Mouse (Mus musculus): ENCODE measurements around the gene Disc1. TPM values are rescaled to one million over a fixed set of nuclear protein-coding genes. Genes with fewer than 3 reads are reported as not detected.

The Disc1 gene
- total and polyA plus RNA-seq, 3 experiments: not detected

GRCm38 (mm10) chr8:125074141-125074540 is 20.1 kb downstream of the Disc1 start (continued):
- no peak for TF ChIP-seq POLR2AphosphoS2 (IDR thresholded peaks at IDR 0.05; ENCODE audit: low read depth, low read length)

DNA sequence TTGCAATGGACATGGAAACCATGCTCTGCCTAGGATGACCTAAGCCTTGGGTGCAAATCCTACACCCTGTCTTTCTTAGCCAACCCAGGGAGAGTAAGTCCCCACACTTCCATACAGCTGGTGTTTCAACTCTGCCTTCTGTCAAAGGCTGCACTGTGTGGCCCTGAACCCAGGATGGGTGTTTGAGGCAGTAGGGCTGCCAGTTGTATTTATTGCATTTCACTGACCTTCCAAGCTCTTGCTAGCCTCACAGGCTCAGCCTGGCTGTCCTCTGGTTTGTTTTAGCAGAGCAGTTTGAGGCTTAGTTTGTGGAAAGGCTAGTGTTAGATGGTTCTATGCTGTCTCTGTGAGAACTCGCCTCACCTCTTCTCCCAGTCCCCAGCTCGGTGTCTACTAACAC is 20.6 kb downstream of the Disc1 start:
- H3K36me3 ChIP-seq (replicated peaks in 1 of 2; ENCODE audit: control insufficient read depth in 1 of 2, insufficient read depth in 1 of 2, low read length in 1 of 2): no peaks in the 10 kb centered on the region
- no peak overlapping the region for H3K4me3 ChIP-seq (replicated peaks in 1 of 3; ENCODE audit: low read depth in 2 of 3, low read length in 2 of 3, poor library complexity in 1 of 3)
- no peak for DNase-seq (ENCODE audit: extremely low read depth)
- H3K27me3 ChIP-seq (replicated peaks): no peaks in the 10 kb centered on the region
- no peak overlapping the region for H3K27ac ChIP-seq (ENCODE audit: insufficient read depth, low read depth)
- no peak overlapping the region for H3K4me2 ChIP-seq (ENCODE audit: insufficient read depth, low read depth, poor library complexity, severe bottlenecking)
- H3K79me2 ChIP-seq (replicated peaks; ENCODE audit: control insufficient read depth, extremely low read depth, insufficient read depth, poor library complexity, severe bottlenecking): no peaks in the 10 kb centered on the region
- H3K9ac ChIP-seq (ENCODE audit: insufficient read depth, low read depth): no peak overlapping the region
- H3K9me3 ChIP-seq (replicated peaks; ENCODE audit: low read length): no peaks in the 10 kb centered on the region
- H3K4me1 ChIP-seq (ENCODE audit: control insufficient read depth in 1 of 2, insufficient read depth in 2 of 2): peaks cover 16 to 18% of the 10 kb centered on the region in 2 experiments
- TF ChIP-seq CTCF (conservative IDR thresholded peaks at IDR 0.05 in 1 of 2, IDR thresholded peaks at IDR 0.05 in 1 of 2; ENCODE audit: low read depth in 2 of 2, low read length in 2 of 2) (no peak), PAX5 (IDR thresholded peaks at IDR 0.05; ENCODE audit: low read length) (no peak), RAD21 (IDR thresholded peaks at IDR 0.05; ENCODE audit: low read depth, low read length) (no peak), HCFC1 (IDR thresholded peaks at IDR 0.05; ENCODE audit: low read depth, low read length) (no peak), BHLHE40 (IDR thresholded peaks at IDR 0.05; ENCODE audit: low read depth, low read length) (no peak), CHD2 (IDR thresholded peaks at IDR 0.05; ENCODE audit: low read length) (no peak), GABPA (IDR thresholded peaks at IDR 0.05; ENCODE audit: insufficient replicate concordance, low read depth, low read length) (no peak), MAFK (IDR thresholded peaks at IDR 0.05; ENCODE audit: insufficient replicate concordance, low read length) (no peak), E2F4 (IDR thresholded peaks at IDR 0.05; ENCODE audit: insufficient replicate concordance, low read depth, low read length) (no peak), TBP (conservative IDR thresholded peaks at IDR 0.05; ENCODE audit: low read depth, low read length) (no peak), KAT2A (IDR thresholded peaks at IDR 0.05; ENCODE audit: insufficient replicate concordance, low read length) (no peak), MXI1 (IDR thresholded peaks at IDR 0.05; ENCODE audit: low read depth, low read length) (no peak), MAX (IDR thresholded peaks at IDR 0.05; ENCODE audit: low read length) (no peak), SIN3A (IDR thresholded peaks at IDR 0.05; ENCODE audit: low read length) (no peak), TCF12 (IDR thresholded peaks at IDR 0.05; ENCODE audit: low read depth, low read length) (no peak), RCOR1 (conservative IDR thresholded peaks at IDR 0.05; ENCODE audit: low read depth, low read length) (no peak), ELF1 (IDR thresholded peaks at IDR 0.05; ENCODE audit: low read depth, low read length) (no peak), MYC (IDR thresholded peaks at IDR 0.05; ENCODE audit: low read depth, low read length) (no peak)
- in situ Hi-C loops (cut with MboI; ENCODE audit: low pct_ligation_motif_present, low pct_unique_long_range_greater_than_20kb, low sequenced_read_pairs) (loop anchor here (10.0 to 25.0 kb wide), 3 partner anchors 88 to 800 kb away; partner anchors contain the start of gene Sipa1l2), dilution Hi-C loops (cut with MboI; ENCODE audit: extremely low pct_ligation_motif_present, extremely low pct_unique_long_range_greater_than_20kb, low sequenced_read_pairs) (no loop called here)

DNA sequence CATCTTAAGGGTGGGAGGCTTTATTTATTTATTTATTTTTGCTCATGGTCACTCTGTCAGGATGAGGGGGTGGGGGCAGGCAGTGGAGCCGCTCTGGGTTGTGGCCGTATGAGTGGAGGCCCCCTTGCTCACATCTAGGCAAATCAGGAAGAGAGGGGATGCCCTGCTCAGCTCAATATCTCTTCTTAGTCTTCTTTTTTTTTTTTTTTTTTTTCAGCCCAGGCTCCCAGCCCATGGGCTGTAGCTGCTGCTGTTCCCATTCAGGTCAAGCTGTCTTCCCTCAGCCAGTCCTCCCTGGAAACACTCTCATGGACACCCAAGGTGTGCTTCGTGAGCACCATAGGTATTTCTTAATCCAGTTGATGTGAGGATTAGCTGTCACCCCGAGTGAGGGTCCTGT is 21.4 kb downstream of the Disc1 start:
- dilution Hi-C loops (cut with MboI; ENCODE audit: extremely low pct_ligation_motif_present, extremely low pct_unique_long_range_greater_than_20kb, low sequenced_read_pairs): no loop called here
- H3K4me2 ChIP-seq (ENCODE audit: insufficient read depth, low read depth, poor library complexity, severe bottlenecking): no peak overlapping the region
- no peaks in the 10 kb centered on the region for H3K27me3 ChIP-seq (replicated peaks)
- peaks cover 16 to 18% of the 10 kb centered on the region in 2 experiments for H3K4me1 ChIP-seq (ENCODE audit: control insufficient read depth in 1 of 2, insufficient read depth in 2 of 2)
- H3K36me3 ChIP-seq (replicated peaks in 1 of 2; ENCODE audit: control insufficient read depth in 1 of 2, insufficient read depth in 1 of 2, low read length in 1 of 2): no peaks in the 10 kb centered on the region
- DNase-seq (ENCODE audit: extremely low read depth): no peak
- no peak overlapping the region for H3K27ac ChIP-seq (ENCODE audit: insufficient read depth, low read depth)
- H3K4me3 ChIP-seq (replicated peaks in 1 of 3; ENCODE audit: low read depth in 2 of 3, low read length in 2 of 3, poor library complexity in 1 of 3): peak overlapping the region in 1 of 3 experiments; percentile 10
- TF ChIP-seq EP300 (IDR thresholded peaks at IDR 0.05; ENCODE audit: low read length): no peak
- TF ChIP-seq MAX (IDR thresholded peaks at IDR 0.05; ENCODE audit: low read length): no peak
- peak; percentile 93 for TF ChIP-seq ZNF384 (IDR thresholded peaks at IDR 0.05; ENCODE audit: low read depth, low read length)
- TF ChIP-seq GABPA (IDR thresholded peaks at IDR 0.05; ENCODE audit: insufficient replicate concordance, low read depth, low read length): no peak
- TF ChIP-seq ELF1 (IDR thresholded peaks at IDR 0.05; ENCODE audit: low read depth, low read length): peak; percentile 48; the same call in 1 of the 2 replicates
- TF ChIP-seq TBP (conservative IDR thresholded peaks at IDR 0.05; ENCODE audit: low read depth, low read length): no peak
- TF ChIP-seq ETS1 (conservative IDR thresholded peaks at IDR 0.05; ENCODE audit: low read depth, low read length): peak; percentile 32; the same call in 1 of the 2 replicates
- TF ChIP-seq IRF4 (IDR thresholded peaks at IDR 0.05; ENCODE audit: low read depth, low read length): peak; percentile 43; the same call in 1 of the 2 replicates
- TF ChIP-seq E2F4 (IDR thresholded peaks at IDR 0.05; ENCODE audit: insufficient replicate concordance, low read depth, low read length): no peak
- no peak for TF ChIP-seq POLR2AphosphoS2 (IDR thresholded peaks at IDR 0.05; ENCODE audit: low read depth, low read length)
- TF ChIP-seq MAZ (IDR thresholded peaks at IDR 0.05; ENCODE audit: low read depth, low read length): no peak
- TF ChIP-seq JUND (conservative IDR thresholded peaks at IDR 0.05; ENCODE audit: low read depth, low read length): no peak
- TF ChIP-seq ZC3H11A (IDR thresholded peaks at IDR 0.05; ENCODE audit: low read depth, low read length): no peak
- TF ChIP-seq BHLHE40 (IDR thresholded peaks at IDR 0.05; ENCODE audit: low read depth, low read length): no peak; the same call in 1 of the 2 replicates
- no peak for TF ChIP-seq CHD1 (IDR thresholded peaks at IDR 0.05; ENCODE audit: low read depth, low read length)
- no peaks in the 10 kb centered on the region for H3K79me2 ChIP-seq (replicated peaks; ENCODE audit: control insufficient read depth, extremely low read depth, insufficient read depth, poor library complexity, severe bottlenecking)
- H3K9me3 ChIP-seq (replicated peaks; ENCODE audit: low read length): no peaks in the 10 kb centered on the region
- no peak overlapping the region for H3K9ac ChIP-seq (ENCODE audit: insufficient read depth, low read depth)
- in situ Hi-C loops (cut with MboI; ENCODE audit: low pct_ligation_motif_present, low pct_unique_long_range_greater_than_20kb, low sequenced_read_pairs): loop anchor here (10.0 kb wide), 2 partner anchors 489 to 799 kb away; partner anchors contain the start of gene Sipa1l2
